Mouse (Mus musculus) ES-E14 (cell line): Measurements from ENCODE around the gene App. TPM values are rescaled to one million over a fixed set of nuclear protein-coding genes. Genes with fewer than 3 reads are reported as not detected.

ENCODE experiments used
- DNase-seq: peaks from one replicate; pipeline ENCODE4 v3.0.0-alpha.2; 2013; ENCODE audit warnings: low read depth, low spot score
- H3K27ac ChIP-seq: 2 replicates; pipeline ENCODE4 v1.5.1; 2012; ENCODE audit warnings: low read depth, mild to moderate bottlenecking, low read length, moderate library complexity, mixed read lengths; ENCODE audit not compliant: poor library complexity, insufficient read depth, severe bottlenecking
- H3K36me3 ChIP-seq: 2 replicates; pipeline ENCODE4 v1.6.1; 2012; ENCODE audit warnings: mild to moderate bottlenecking, low read length, moderate library complexity, mixed read lengths; ENCODE audit not compliant: control insufficient read depth, poor library complexity, insufficient read depth, severe bottlenecking
- H3K4me1 ChIP-seq, 2 experiments: fragments of 150-350 bp in 1 of 2; sonication (generic) in 1 of 2; 2 replicates each; pipeline ENCODE4 v1.6.1; 2012; ENCODE audit warnings: low read length in 2 of 2, mild to moderate bottlenecking in 1 of 2, mixed read lengths in 1 of 2; ENCODE audit not compliant: control insufficient read depth in 2 of 2, insufficient read depth in 2 of 2, poor library complexity in 1 of 2
- H3K4me3 ChIP-seq, 2 experiments: fragments of 150-350 bp in 1 of 2; sonication (generic) in 1 of 2; 2 replicates each; pipeline ENCODE4 v1.5.1; 2012; ENCODE audit warnings: low read length in 2 of 2, low read depth in 1 of 2, mild to moderate bottlenecking in 1 of 2, mixed read lengths in 1 of 2; ENCODE audit not compliant: insufficient read depth in 1 of 2, poor library complexity in 1 of 2, severe bottlenecking in 1 of 2
- H3K9ac ChIP-seq: 2 replicates; pipeline ENCODE4 v1.6.1; 2012; ENCODE audit warnings: low read depth, mild to moderate bottlenecking, low read length, mixed read lengths; ENCODE audit not compliant: poor library complexity, insufficient read depth, severe bottlenecking
- H3K9me3 ChIP-seq: fragments of 150-350 bp; sonication (generic); 2 replicates; pipeline ENCODE4 v1.6.1; 2012; ENCODE audit warnings: low read depth, mild to moderate bottlenecking, low read length; ENCODE audit not compliant: control insufficient read depth, insufficient read depth
- CHD2 ChIP-seq: IDR thresholded peaks from 2 replicates; pipeline ENCODE4 v1.6.1; 2014; ENCODE audit warnings: mild to moderate bottlenecking, low read depth, low read length, inconsistent platforms
- HCFC1 ChIP-seq: IDR thresholded peaks from 2 replicates; pipeline ENCODE4 v1.6.1; 2012; ENCODE audit warnings: low read length, inconsistent platforms, borderline replicate concordance; ENCODE audit not compliant: insufficient read depth
- MAFK ChIP-seq: IDR thresholded peaks from 2 replicates; pipeline ENCODE4 v1.6.1; 2014; ENCODE audit warnings: mild to moderate bottlenecking, low read depth, low read length, inconsistent platforms; ENCODE audit not compliant: insufficient read depth
- ZC3H11A ChIP-seq: IDR thresholded peaks from 2 replicates; pipeline ENCODE4 v1.6.1; 2012; ENCODE audit warnings: low read depth, mild to moderate bottlenecking, inconsistent platforms, low read length, borderline replicate concordance
- ZNF384 ChIP-seq: IDR thresholded peaks from 2 replicates; pipeline ENCODE4 v1.6.1; 2012; ENCODE audit warnings: low read depth, low read length, inconsistent platforms
- in situ Hi-C, 2 experiments: fragments of 600-800 bp; cut with MboI; formaldehyde crosslinking; loops; one replicate each; pipeline ENCODE4 v1.15.1; 2025; ENCODE audit warnings: low sequenced_read_pairs in 2 of 2, inconsistent platforms in 1 of 2; ENCODE audit not compliant: unreplicated experiment in 2 of 2
- total RNA-seq: library from RNA; depleted of rRNA; stranded (reverse); fragments of 300-350 nt; gene quantifications from 2 replicates; pipeline ENCODE4 v1.2.3, GENCODE M21; 2012

The App gene
- total RNA-seq, 1 experiment = 52.4 TPM

DNA sequence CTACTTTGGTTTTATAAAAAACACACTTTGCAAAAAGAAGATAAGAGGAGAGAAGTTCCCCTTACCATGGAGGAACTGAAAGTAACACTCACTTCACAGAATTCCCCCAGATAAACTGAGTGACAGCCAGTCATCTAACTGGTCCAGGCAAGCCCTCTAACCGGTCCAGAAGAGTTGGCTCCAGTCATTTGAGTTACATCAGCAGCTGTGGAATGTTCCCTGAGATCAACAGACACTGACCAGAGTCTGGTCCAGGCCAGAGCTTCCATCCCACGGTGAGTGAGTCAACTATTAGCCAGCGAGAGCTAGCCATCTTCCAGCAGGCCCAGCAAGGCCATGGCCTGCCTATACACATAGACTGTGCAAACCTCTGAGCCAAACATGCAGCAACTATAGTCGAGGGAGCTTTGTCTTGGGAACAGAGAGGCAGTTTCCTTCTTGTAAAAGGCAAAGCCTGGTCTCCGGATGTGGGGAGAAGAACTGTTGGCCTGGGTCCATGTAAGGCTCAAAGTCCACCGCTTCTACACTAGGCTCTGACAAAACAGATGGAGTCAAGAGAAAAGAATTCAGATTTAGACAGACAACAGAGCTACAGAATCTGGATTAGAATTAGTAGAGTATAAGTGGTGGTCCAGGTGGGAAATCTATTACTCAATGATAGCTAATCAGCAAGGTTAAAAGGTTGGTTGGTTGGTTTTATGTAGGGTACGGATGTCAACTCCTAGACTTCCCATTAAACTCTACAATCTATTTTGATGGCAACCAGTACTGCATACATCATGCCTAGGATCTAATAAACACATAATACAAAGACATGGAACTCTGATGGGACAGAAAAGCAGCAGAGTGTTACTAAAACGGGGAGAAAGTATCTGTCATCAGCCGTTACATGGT lies 24.7 kb downstream of the App start:
- no peak for DNase-seq
- no peak overlapping the region for H3K4me3 ChIP-seq
- H3K36me3 ChIP-seq = no peaks in the 10 kb centered on the region
- H3K9me3 ChIP-seq = no peaks in the 10 kb centered on the region
- TF ChIP-seq ZNF384 = no peak
- no peak for TF ChIP-seq HCFC1
- no peak for TF ChIP-seq MAFK
- 0 out of 4 replicates have a peak, but pooled peaks cover 0 to 1% of the 10 kb centered on the region in 2 experiments for H3K4me1 ChIP-seq
- no peak overlapping the region for H3K9ac ChIP-seq
- in situ Hi-C loops = no loop called here
- no peak overlapping the region for H3K27ac ChIP-seq

DNA sequence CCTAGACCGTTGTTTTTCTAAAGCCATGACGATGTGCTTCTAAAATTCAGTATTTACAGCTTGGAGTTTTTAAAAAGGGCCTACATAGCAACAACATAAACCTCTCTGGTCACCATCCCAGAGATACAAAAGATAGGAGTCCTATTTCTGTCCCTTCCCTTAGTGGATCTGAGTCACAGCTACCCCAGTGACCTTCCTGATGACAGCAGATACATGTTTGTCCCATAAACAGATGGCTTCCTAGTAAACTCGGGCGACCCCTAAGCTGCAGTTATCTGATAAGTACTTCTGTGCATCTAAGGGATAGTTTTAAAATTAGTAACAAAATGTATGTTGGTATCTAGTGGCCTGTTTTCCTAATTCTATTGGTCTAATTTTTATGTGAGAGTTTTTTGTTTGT lies 26.1 kb downstream of the App start:
- Histone ChIP-seq H3K4me1 (0 out of 4 replicates have a peak, but pooled peaks cover 0 to 1% of the 10 kb centered on the region in 2 experiments), H3K9ac (no peak overlapping the region), H3K27ac (no peak overlapping the region), H3K36me3 (no peaks in the 10 kb centered on the region), H3K9me3 (no peaks in the 10 kb centered on the region), H3K4me3 (no peak overlapping the region)
- TF ChIP-seq ZC3H11A (no peak), HCFC1 (no peak), CHD2 (no peak), MAFK (no peak), ZNF384 (no peak)
- no peak for DNase-seq
- in situ Hi-C loops = no loop called here

GRCm38 (mm10) chr16:85145771-85146178 lies 27.8 kb downstream of the App start:
- in situ Hi-C loops = no loop called here

DNA sequence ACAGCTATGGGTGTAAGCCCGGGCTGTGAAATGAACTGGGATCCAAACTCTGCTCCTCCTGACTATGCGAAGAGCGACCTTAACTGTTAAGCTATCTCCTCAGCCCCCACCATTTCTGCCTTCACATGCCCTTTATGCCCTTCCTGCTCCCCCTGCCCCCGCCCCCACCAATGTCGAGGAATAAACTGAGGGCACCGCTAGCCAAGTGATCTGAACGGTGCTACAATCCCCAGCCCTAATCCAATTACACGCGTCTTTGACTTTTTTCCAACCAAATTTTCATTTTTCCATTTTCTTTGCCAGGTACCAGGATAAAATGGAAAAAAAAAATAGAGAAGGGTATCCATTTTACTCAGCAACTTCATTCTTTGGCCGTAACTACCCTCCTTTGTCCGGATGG lies 28.2 kb downstream of the App start:
- TF ChIP-seq ZC3H11A (no peak), CHD2 (no peak), HCFC1 (no peak), MAFK (no peak), ZNF384 (no peak)
- H3K4me1 ChIP-seq = 0 out of 4 replicates have a peak, but pooled peaks cover 0 to 1% of the 10 kb centered on the region in 2 experiments
- DNase-seq = no peak
- H3K36me3 ChIP-seq = no peaks in the 10 kb centered on the region
- no peaks in the 10 kb centered on the region for H3K9me3 ChIP-seq
- H3K4me3 ChIP-seq = no peak overlapping the region
- in situ Hi-C loops = no loop called here
- no peak overlapping the region for H3K27ac ChIP-seq
- no peak overlapping the region for H3K9ac ChIP-seq

More at GRCm38 (mm10) chr16:85145771-85146178, 27.8 kb downstream of the App start:
- no peak overlapping the region for H3K4me3 ChIP-seq
- no peak for DNase-seq
- H3K4me1 ChIP-seq = 0 out of 4 replicates have a peak, but pooled peaks cover 0 to 1% of the 10 kb centered on the region in 2 experiments
- no peak overlapping the region for H3K27ac ChIP-seq
- no peaks in the 10 kb centered on the region for H3K9me3 ChIP-seq
- no peaks in the 10 kb centered on the region for H3K36me3 ChIP-seq
- H3K9ac ChIP-seq = no peak overlapping the region
- no peak for TF ChIP-seq HCFC1
- no peak for TF ChIP-seq ZNF384
- TF ChIP-seq CHD2 = no peak
- no peak for TF ChIP-seq MAFK
- no peak for TF ChIP-seq ZC3H11A
